ENCODE assay signal across 9 mouse cellular contexts in genomic region chr11:116079511-116079910, GRCm38 (mm10). TPM values are rescaled to one million over a fixed set of nuclear protein-coding genes. Genes with fewer than 3 reads are reported as not detected.
DNase-seq lines count a peak whose midpoint lies in the region; ATAC-seq lines count a peak whose summit lies in the region.
"Had no signal": no experiment of that assay in that cellular context is flagged by ENCODE, and none has a peak within 500 bp of the region (broad histone marks: within the 10 kb centered on the region; RNA-seq: fewer than 3 reads in every experiment).

No protein-coding gene starts in this region.

- WGBS in liver, embryonic 12.5 days (ENCODE audit: insufficient replicate concordance) = 59% methylated on average over 10 of the region's 10 CpGs

- ATAC-seq in liver, embryonic 12.5 days = no peak

- no peaks in the 10 kb centered on the region for H3K27me3 ChIP-seq in liver, embryonic 12.5 days (replicated peaks)

- H3K4me3 ChIP-seq in liver, embryonic 12.5 days = no peak overlapping the region

- peaks cover 58% of the 10 kb centered on the region for H3K36me3 ChIP-seq in liver, embryonic 12.5 days

- H3K4me1 ChIP-seq in liver, embryonic 12.5 days = peaks cover 93% of the 10 kb centered on the region

- H3K9me3 ChIP-seq in liver, embryonic 12.5 days (replicated peaks) = no peaks in the 10 kb centered on the region

- DNase-seq in adrenal gland, adult 2 months = peak; percentile 83
- no peak for DNase-seq in adrenal gland, postnatal 4 days (ENCODE audit: low spot score in 2 of 2)
- DNase-seq in liver = no peak
- peak; percentile 82 to 88 for DNase-seq in layer of hippocampus, postnatal 36 days
- peak; percentile 83 for DNase-seq in right cerebral cortex, postnatal 25 days
- no peak for DNase-seq in urinary bladder, adult 2 months (ENCODE audit: low spot score)
- no peak for DNase-seq in gastrocnemius, adult 18-20 months (ENCODE audit: low spot score)
- DNase-seq: gastrocnemius, postnatal 14 days had no signal

- H3K4me2 ChIP-seq in liver, embryonic 12.5 days = no peak overlapping the region

- peak overlapping the region; percentile 99 for H3K27ac ChIP-seq in liver, embryonic 12.5 days

- 0 out of 2 replicates have a peak overlapping the region, but pooled peaks have one; percentile 0 for H3K9ac ChIP-seq in liver, embryonic 12.5 days

RNA-seq across cellular contexts. Expression of gene Unc13d, which starts 1.8 kb away (rescaled TPM):
- 1 to 10 TPM in 1 of 2 experiments, under 1 TPM in 1; 0.83 to 1.0 TPM for total RNA-seq in adrenal gland, adult 2 months (2021)
- 2.3 and 3.4 TPM in 2 replicates for polyA plus RNA-seq in adrenal gland, adult 2 months (2012; rRNA removed)
- total RNA-seq in adrenal gland, postnatal 4 days (2021) = 1 to 10 TPM; 1.1 to 2.4 TPM
- 48.9 and 50.1 TPM in 2 replicates for polyA plus RNA-seq in liver, embryonic 12.5 days (2016; fragmentation: Nextera tagmentation; extraction: Ambion mirVana)
- total RNA-seq in layer of hippocampus, postnatal 36 days (2021) = 1 to 10 TPM; 1.9 to 2.4 TPM
- 4.5 and 5.6 TPM in 2 replicates for polyA plus RNA-seq in urinary bladder, adult 2 months (2012; rRNA removed)
- total RNA-seq in gastrocnemius, adult 18-20 months (2021) = under 1 TPM; 0.23 to 0.88 TPM

RNA-seq across cellular contexts. Expression of gene Wbp2, which starts 7.3 kb away (rescaled TPM):
- 100 to 1,000 TPM; 165 to 185 TPM for total RNA-seq in adrenal gland, adult 2 months (2021)
- polyA plus RNA-seq in adrenal gland, adult 2 months (2012; rRNA removed) = 517 and 528 TPM in 2 replicates
- 100 to 1,000 TPM; 126 to 136 TPM for total RNA-seq in adrenal gland, postnatal 4 days (2021)
- 76.4 and 77.8 TPM in 2 replicates for polyA plus RNA-seq in liver, embryonic 12.5 days (2016; fragmentation: Nextera tagmentation; extraction: Ambion mirVana)
- total RNA-seq in layer of hippocampus, postnatal 36 days (2021) = 100 to 1,000 TPM; 402 to 404 TPM
- polyA plus RNA-seq in urinary bladder, adult 2 months (2012; rRNA removed) = 119 and 147 TPM in 2 replicates
- total RNA-seq in gastrocnemius, adult 18-20 months (2021) = 10 to 100 TPM; 91.4 to 92.8 TPM

RNA-seq across cellular contexts. Expression of gene Trim47, which starts 47.5 kb away (rescaled TPM):
- total RNA-seq in adrenal gland, adult 2 months (2021) = 10 to 100 TPM; 10.3 to 17.9 TPM
- polyA plus RNA-seq in adrenal gland, adult 2 months (2012; rRNA removed) = 49.1 and 68.9 TPM in 2 replicates
- 10 to 100 TPM; 21.3 to 23.9 TPM for total RNA-seq in adrenal gland, postnatal 4 days (2021)
- polyA plus RNA-seq in liver, embryonic 12.5 days (2016; fragmentation: Nextera tagmentation; extraction: Ambion mirVana) = 6.2 TPM in 2 replicates
- 1 to 10 TPM; 4.4 to 4.6 TPM for total RNA-seq in layer of hippocampus, postnatal 36 days (2021)
- 33.1 and 40.7 TPM in 2 replicates for polyA plus RNA-seq in urinary bladder, adult 2 months (2012; rRNA removed)
- total RNA-seq in gastrocnemius, adult 18-20 months (2021) = 1 to 10 TPM; 8.1 to 9.6 TPM

RNA-seq across cellular contexts. Expression of gene Unk, which starts 49.4 kb away (rescaled TPM):
- total RNA-seq in adrenal gland, adult 2 months (2021) = 10 to 100 TPM; 20.2 to 21.2 TPM
- 46.0 and 58.5 TPM in 2 replicates for polyA plus RNA-seq in adrenal gland, adult 2 months (2012; rRNA removed)
- 10 to 100 TPM; 41.3 to 45.5 TPM for total RNA-seq in adrenal gland, postnatal 4 days (2021)
- polyA plus RNA-seq in liver, embryonic 12.5 days (2016; fragmentation: Nextera tagmentation; extraction: Ambion mirVana) = 18.7 and 20.2 TPM in 2 replicates
- total RNA-seq in layer of hippocampus, postnatal 36 days (2021) = 10 to 100 TPM; 19.4 to 21.9 TPM
- 23.3 and 23.7 TPM in 2 replicates for polyA plus RNA-seq in urinary bladder, adult 2 months (2012; rRNA removed)
- 1 to 10 TPM; 5.1 to 7.5 TPM for total RNA-seq in gastrocnemius, adult 18-20 months (2021)

RNA-seq across cellular contexts. Expression of gene Trim65, which starts 51.4 kb away (rescaled TPM):
- 10 to 100 TPM in 1 of 2 experiments, 1 to 10 TPM in 1; 9.5 to 11.8 TPM for total RNA-seq in adrenal gland, adult 2 months (2021)
- 15.9 and 16.0 TPM in 2 replicates for polyA plus RNA-seq in adrenal gland, adult 2 months (2012; rRNA removed)
- 1 to 10 TPM; 8.2 to 8.5 TPM for total RNA-seq in adrenal gland, postnatal 4 days (2021)
- polyA plus RNA-seq in liver, embryonic 12.5 days (2016; fragmentation: Nextera tagmentation; extraction: Ambion mirVana) = 1.7 and 2.0 TPM in 2 replicates
- total RNA-seq in layer of hippocampus, postnatal 36 days (2021) = 1 to 10 TPM; 7.1 to 8.0 TPM
- polyA plus RNA-seq in urinary bladder, adult 2 months (2012; rRNA removed) = 9.6 and 11.8 TPM in 2 replicates
- 1 to 10 TPM; 4.2 to 4.6 TPM for total RNA-seq in gastrocnemius, adult 18-20 months (2021)

Comparison
In these comparisons a context has a peak if more than half of its experiments do, and no peak if none do; other contexts are left out.
1. DNase-seq: peak in adrenal gland, adult 2 months (single experiment), layer of hippocampus, postnatal 36 days (2 of 2) and right cerebral cortex, postnatal 25 days (single experiment); none in adrenal gland, postnatal 4 days (0 of 2), liver (single experiment), urinary bladder, adult 2 months (single experiment) and gastrocnemius, adult 18-20 months (single experiment).